27 mouse cellular contexts compared by ENCODE assay signal in genomic region chr13:96760848-96761247, GRCm38 (mm10). TPM values are rescaled to one million over a fixed set of nuclear protein-coding genes. Genes with fewer than 3 reads are reported as not detected.
DNase-seq lines count a peak whose midpoint lies in the region; ATAC-seq lines count a peak whose summit lies in the region.
"Had no signal": no experiment of that assay in that cellular context is flagged by ENCODE, and none has a peak within 500 bp of the region (broad histone marks: within the 10 kb centered on the region; RNA-seq: fewer than 3 reads in every experiment).

No protein-coding gene starts in this region.

- DNase-seq in 416B (ENCODE audit: low read depth), result peak; percentile 94
- DNase-seq in c-Kit-negative CD71-positive TER-119-positive erythroid progenitor cells, embryonic 14.5 days (ENCODE audit: low read depth, low spot score), result peak; percentile 16
- DNase-seq in right cerebral cortex, postnatal 10 days (ENCODE audit: low spot score in 2 of 2), result no peak
- no peak for DNase-seq in left cerebral cortex, adult 9 months (ENCODE audit: low spot score in 2 of 2)
- no peak for DNase-seq in B cell, adult 2 months
- DNase-seq: adrenal gland, adult 8-10 months; cerebellum, adult 18-20 months; cerebellum, postnatal 10 days; gastrocnemius, adult 2 months; gastrocnemius, postnatal 36 days; heart, adult 18-20 months; heart, postnatal 36 days; kidney, adult 8-10 months; kidney, postnatal 4 days; layer of hippocampus, postnatal 36 days; lung, adult 18-20 months; lung, postnatal 4 days; midbrain, embryonic 14.5 days; spleen, adult 18-20 months; thymus, adult 18-20 months; thymus, postnatal 36 days had no signal

- peak; percentile 42 to 53; a peak in 3 of 4 replicates for ATAC-seq in hematopoietic stem cell, adult 5-6 weeks (replicated peaks in 1 of 2; ENCODE audit: insufficient read depth in 1 of 2, low FRiP score in 2 of 2, low TSS enrichment in 1 of 2, low read depth in 1 of 2, poor library complexity in 2 of 2, severe bottlenecking in 2 of 2)
- peak; percentile 44; the same call in 1 of the 2 replicates for ATAC-seq in megakaryocyte progenitor cell, adult 5-6 weeks (replicated peaks; ENCODE audit: poor library complexity)
- ATAC-seq: forebrain, embryonic 14.5 days; intestine, embryonic 16.5 days; lung, postnatal 0 days had no signal

RNA-seq across cellular contexts. Expression of gene Ankrd31, which starts 12.8 kb away (rescaled TPM):
- total RNA-seq in hematopoietic stem cell, adult 5-6 weeks (2017), result not detected in 2 replicates
- total RNA-seq in megakaryocyte progenitor cell, adult 5-6 weeks (2015), result not detected in 2 replicates
- not detected in 2 replicates for total RNA-seq in megakaryocyte progenitor cell, adult 5-6 weeks (2017)
- total RNA-seq: gastrocnemius, adult 2 months; gastrocnemius, postnatal 36 days; heart, adult 18-20 months; heart, postnatal 36 days; monocyte, adult 5-6 weeks had no signal

Comparison
In these comparisons a context has a peak if more than half of its experiments do, and no peak if none do; other contexts are left out.
1. DNase-seq: peak in 416B (single experiment) and c-Kit-negative CD71-positive TER-119-positive erythroid progenitor cells, embryonic 14.5 days (single experiment); none in right cerebral cortex, postnatal 10 days (0 of 2), left cerebral cortex, adult 9 months (0 of 2) and B cell, adult 2 months (0 of 2).